ENCODE assay signal across 8 mouse cellular contexts in the genomic region with DNA sequence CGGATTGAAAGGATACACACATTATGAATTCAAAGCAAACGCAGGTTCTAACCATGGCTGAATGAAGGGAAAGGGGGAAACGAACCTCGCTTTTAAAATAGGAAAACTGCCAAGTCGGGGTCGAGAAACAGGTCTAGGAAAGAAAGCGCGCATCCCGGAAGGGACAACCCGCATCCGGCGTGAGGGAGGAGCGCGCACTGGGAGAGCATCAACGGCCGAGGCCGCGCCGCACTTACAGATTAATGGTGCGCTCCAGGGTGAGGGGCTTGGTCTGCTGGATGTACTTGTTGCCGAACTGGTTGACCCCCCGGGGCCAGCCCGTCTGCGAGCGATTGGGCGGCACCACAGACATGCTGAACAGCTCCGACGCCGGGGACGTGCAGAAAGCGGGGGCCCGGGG. TPM values are rescaled to one million over a fixed set of nuclear protein-coding genes. Genes with fewer than 3 reads are reported as not detected.
DNase-seq lines count a peak whose midpoint lies in the region; ATAC-seq and TF ChIP-seq lines count a peak whose summit lies in the region.
"Not testable (repeated sequence)": the region's sequence is repeated elsewhere in the genome, so short reads cannot be mapped to it uniquely, and the experiment has no call there.

No protein-coding gene starts in this region.

- H3K79me2 ChIP-seq in heart, adult 2 months (replicated peaks; ENCODE audit: control insufficient read depth, insufficient read depth, low read length): not testable (repeated sequence)

- peak overlapping the region; percentile 40 for H3K4me2 ChIP-seq in embryonic facial prominence, embryonic 11.5 days (ENCODE audit: low read depth, low read length)
- peak overlapping the region; percentile 81 for H3K4me2 ChIP-seq in kidney, embryonic 14.5 days (replicated peaks; ENCODE audit: low read depth, low read length)
- peak overlapping the region; percentile 93 for H3K4me2 ChIP-seq in midbrain, embryonic 16.5 days (ENCODE audit: low read length)

- intact Hi-C loops in heart, adult 2 months (cut with DNase I): loop anchor here (1.0 kb wide), 1 partner anchor 24 kb away; the partner anchor contains the start of gene Amfr

- DNase-seq in 3134 (ENCODE audit: extremely low read depth, insufficient read length, low spot score) (peak; percentile 84), liver (peak; percentile 85)
- DNase-seq in adrenal gland, postnatal 14 days: peak; percentile 85
- peak; percentile 78 for DNase-seq in embryonic facial prominence, embryonic 11.5 days (ENCODE audit: low spot score)
- peak in 1 of 2 experiments; percentile 55 for DNase-seq in heart, adult 2 months
- peak; percentile 38 to 56 for DNase-seq in spleen, postnatal 14 days (ENCODE audit: low spot score in 2 of 2)

- TF ChIP-seq POLR2A in heart, adult 2 months (IDR thresholded peaks at IDR 0.05; ENCODE audit: insufficient read depth, low read depth, low read length): not testable (repeated sequence)

- not testable (repeated sequence) for H3K4me1 ChIP-seq in embryonic facial prominence, embryonic 11.5 days (ENCODE audit: control insufficient read depth, insufficient read depth, low read length); heart, adult 2 months (ENCODE audit: control insufficient read depth, insufficient read depth, low read length); kidney, embryonic 14.5 days (ENCODE audit: control insufficient read depth, insufficient read depth, low read length)
- H3K4me1 ChIP-seq in midbrain, embryonic 16.5 days (ENCODE audit: control insufficient read depth, insufficient read depth, low read length): peaks cover 39% of the 10 kb centered on the region

- H3K4me3 ChIP-seq in embryonic facial prominence, embryonic 11.5 days (ENCODE audit: low read depth, low read length): peak overlapping the region; percentile 84
- H3K4me3 ChIP-seq in heart, adult 2 months: peak overlapping the region; percentile 85
- peak overlapping the region; percentile 88 for H3K4me3 ChIP-seq in kidney, embryonic 14.5 days (ENCODE audit: low read length)
- H3K4me3 ChIP-seq in midbrain, embryonic 16.5 days (ENCODE audit: low read depth, low read length): peak overlapping the region; percentile 85

- H3K36me3 ChIP-seq in embryonic facial prominence, embryonic 11.5 days (replicated peaks; ENCODE audit: control insufficient read depth, insufficient read depth, low read depth, low read length); heart, adult 2 months (ENCODE audit: control insufficient read depth, insufficient read depth, low read length); kidney, embryonic 14.5 days (ENCODE audit: control insufficient read depth, insufficient read depth, low read length); midbrain, embryonic 16.5 days (ENCODE audit: control insufficient read depth, insufficient read depth, low read length): not testable (repeated sequence)

- not testable (repeated sequence) for H3K9me3 ChIP-seq in embryonic facial prominence, embryonic 11.5 days (replicated peaks; ENCODE audit: control insufficient read depth, low read length); kidney, embryonic 14.5 days (ENCODE audit: control insufficient read depth, low read length); midbrain, embryonic 16.5 days (replicated peaks; ENCODE audit: control insufficient read depth, low read length, poor library complexity, severe bottlenecking)

- TF ChIP-seq CTCF in heart, adult 2 months (IDR thresholded peaks at IDR 0.05): not testable (repeated sequence)

- peak; percentile 94 for ATAC-seq in embryonic facial prominence, embryonic 11.5 days (replicated peaks; ENCODE audit: insufficient number of reproducible peaks, low FRiP score, low TSS enrichment, low read depth)
- peak; percentile 94 for ATAC-seq in kidney, embryonic 14.5 days (ENCODE audit: low FRiP score, low TSS enrichment)
- ATAC-seq in midbrain, embryonic 16.5 days: peak; percentile 92

- TF ChIP-seq EP300 in heart, adult 2 months (IDR thresholded peaks at IDR 0.05; ENCODE audit: insufficient read depth, low read depth, low read length): not testable (repeated sequence)

- H3K9ac ChIP-seq in embryonic facial prominence, embryonic 11.5 days (replicated peaks; ENCODE audit: low read length): peak overlapping the region; percentile 70
- peak overlapping the region; percentile 56 for H3K9ac ChIP-seq in heart, adult 2 months (ENCODE audit: low read depth, low read length)
- H3K9ac ChIP-seq in kidney, embryonic 14.5 days (ENCODE audit: low read depth, low read length): peak overlapping the region; percentile 52
- H3K9ac ChIP-seq in midbrain, embryonic 16.5 days (ENCODE audit: low read depth, low read length): peak overlapping the region; percentile 72

- WGBS in embryonic facial prominence, embryonic 11.5 days: under 1% methylated on average over 21 of the region's 32 CpGs
- under 1% methylated on average over 26 of the region's 32 CpGs for WGBS in heart, adult 2 months
- WGBS in kidney, embryonic 14.5 days: under 1% methylated on average over 21 of the region's 32 CpGs
- WGBS in midbrain, embryonic 16.5 days: under 1% methylated on average over 20 of the region's 32 CpGs

- peak overlapping the region; percentile 52; the same call in 1 of the 2 replicates for H3K27ac ChIP-seq in embryonic facial prominence, embryonic 11.5 days (replicated peaks; ENCODE audit: low read depth, low read length)
- peak overlapping the region; percentile 60 for H3K27ac ChIP-seq in heart, adult 2 months
- peak overlapping the region; percentile 80 for H3K27ac ChIP-seq in kidney, embryonic 14.5 days (ENCODE audit: low read depth, low read length)
- peak overlapping the region; percentile 82 for H3K27ac ChIP-seq in midbrain, embryonic 16.5 days (ENCODE audit: low read length)

- H3K27me3 ChIP-seq in embryonic facial prominence, embryonic 11.5 days (ENCODE audit: control insufficient read depth, insufficient read depth, low read length); heart, adult 2 months (ENCODE audit: control insufficient read depth, insufficient read depth, low read length); kidney, embryonic 14.5 days (ENCODE audit: control insufficient read depth, insufficient read depth, low read length); midbrain, embryonic 16.5 days (ENCODE audit: control insufficient read depth, insufficient read depth, low read depth, low read length): not testable (repeated sequence)

RNA-seq across cellular contexts. Expression of gene Nudt21, which starts 0.3 kb away (rescaled TPM):
- total RNA-seq in adrenal gland, postnatal 14 days (2021): 43.3 and 50.4 TPM in 2 replicates
- polyA plus RNA-seq in embryonic facial prominence, embryonic 11.5 days (2014; fragmentation: Nextera tagmentation; extraction: Ambion mirVana): 158 and 182 TPM in 2 replicates
- total RNA-seq in heart, adult 2 months (2021): 10 to 100 TPM; 22.4 to 23.9 TPM
- polyA plus RNA-seq in heart, adult 2 months (2012; rRNA removed): 10.7 and 12.7 TPM in 2 replicates
- 140 and 142 TPM in 2 replicates for polyA plus RNA-seq in kidney, embryonic 14.5 days (2014; fragmentation: Nextera tagmentation; extraction: Ambion mirVana)
- polyA plus RNA-seq in midbrain, embryonic 16.5 days (2015; fragmentation: Nextera tagmentation; extraction: Ambion mirVana): 84.7 and 85.7 TPM in 2 replicates

RNA-seq across cellular contexts. Expression of gene Ogfod1, which starts 0.5 kb away (rescaled TPM):
- 16.4 and 18.2 TPM in 2 replicates for total RNA-seq in adrenal gland, postnatal 14 days (2021)
- 14.8 and 19.2 TPM in 2 replicates for polyA plus RNA-seq in embryonic facial prominence, embryonic 11.5 days (2014; fragmentation: Nextera tagmentation; extraction: Ambion mirVana)
- total RNA-seq in heart, adult 2 months (2021): 10 to 100 TPM; 28.0 to 30.3 TPM
- polyA plus RNA-seq in heart, adult 2 months (2012; rRNA removed): 11.3 and 19.6 TPM in 2 replicates
- polyA plus RNA-seq in kidney, embryonic 14.5 days (2014; fragmentation: Nextera tagmentation; extraction: Ambion mirVana): 8.6 and 14.2 TPM in 2 replicates
- 18.0 and 18.3 TPM in 2 replicates for polyA plus RNA-seq in midbrain, embryonic 16.5 days (2015; fragmentation: Nextera tagmentation; extraction: Ambion mirVana)

RNA-seq across cellular contexts. Expression of gene Amfr, which starts 23.9 kb away (rescaled TPM):
- total RNA-seq in adrenal gland, postnatal 14 days (2021): 156 and 169 TPM in 2 replicates
- 48.2 and 49.5 TPM in 2 replicates for polyA plus RNA-seq in embryonic facial prominence, embryonic 11.5 days (2014; fragmentation: Nextera tagmentation; extraction: Ambion mirVana)
- 100 to 1,000 TPM; 115 to 140 TPM for total RNA-seq in heart, adult 2 months (2021)
- 127 and 155 TPM in 2 replicates for polyA plus RNA-seq in heart, adult 2 months (2012; rRNA removed)
- 34.0 and 49.7 TPM in 2 replicates for polyA plus RNA-seq in kidney, embryonic 14.5 days (2014; fragmentation: Nextera tagmentation; extraction: Ambion mirVana)
- polyA plus RNA-seq in midbrain, embryonic 16.5 days (2015; fragmentation: Nextera tagmentation; extraction: Ambion mirVana): 61.2 and 67.5 TPM in 2 replicates

Comparison
In these comparisons a context has a peak if more than half of its experiments do, and no peak if none do; other contexts are left out.
1. H3K4me2 ChIP-seq: peak in every context shown above with its lines; median percentile 93 in midbrain, embryonic 16.5 days; 81 in kidney, embryonic 14.5 days; 40 in embryonic facial prominence, embryonic 11.5 days.